Mouse (Mus musculus): ENCODE measurements around the gene Drd1.

GRCm38 (mm10) chr13:54063292-54063691, 7.8 kb upstream of the Drd1 start:
- TF ChIP-seq CTCF (IDR thresholded peaks at IDR 0.05; ENCODE audit: low read depth, low read length) (no peak), POLR2A (IDR thresholded peaks at IDR 0.05; ENCODE audit: borderline replicate concordance, low read depth, low read length) (no peak)

All from bone marrow macrophage, adult 2 months (primary cell).